Mouse (Mus musculus) C2C12 (cell line): ENCODE measurements around the gene Cmtm2a. TPM values are rescaled to one million over a fixed set of nuclear protein-coding genes. Genes with fewer than 3 reads are reported as not detected.

Source experiments
- H3K27me3 ChIP-seq: one replicate; pipeline ENCODE4 v1.6.1; 2011; ENCODE audit not compliant: control insufficient read depth, insufficient read depth, insufficient read length
- H3K36me3 ChIP-seq: one replicate; pipeline ENCODE4 v1.6.1; 2011; ENCODE audit not compliant: control insufficient read depth, insufficient read depth
- H3K4me3 ChIP-seq: one replicate; pipeline ENCODE4 v1.5.1; 2011; ENCODE audit warnings: mild to moderate bottlenecking, control low read depth; ENCODE audit not compliant: poor library complexity, insufficient read depth, severe bottlenecking
- H3K79me2 ChIP-seq: one replicate; pipeline ENCODE4 v1.6.1; 2011; ENCODE audit not compliant: control insufficient read depth, insufficient read depth
- H3K79me3 ChIP-seq: one replicate; pipeline ENCODE4 v1.6.1; 2011; ENCODE audit warnings: low read depth, control low read depth
- H3ac ChIP-seq: one replicate; pipeline ENCODE3; 2011; ENCODE audit warnings: low read depth; ENCODE audit not compliant: control insufficient read depth, insufficient read length
- CEBPB ChIP-seq: IDR thresholded peaks from one replicate; pipeline ENCODE4 v1.6.1; 2011; ENCODE audit warnings: low read depth, mild to moderate bottlenecking, control low read depth, moderate library complexity
- CTCF ChIP-seq: IDR thresholded peaks from one replicate; pipeline ENCODE4 v1.5.1; 2011; ENCODE audit not compliant: control insufficient read depth, insufficient read depth, insufficient read length
- FOSL1 ChIP-seq: IDR thresholded peaks from one replicate; pipeline ENCODE4 v1.8.0; 2011; ENCODE audit warnings: mild to moderate bottlenecking, low read length; ENCODE audit not compliant: poor library complexity, insufficient read depth, severe bottlenecking
- MAX ChIP-seq: IDR thresholded peaks from one replicate; pipeline ENCODE4 v1.6.1; 2011; ENCODE audit warnings: mild to moderate bottlenecking, control low read depth
- MYOD1 ChIP-seq: IDR thresholded peaks from one replicate; pipeline ENCODE4 v1.6.1; 2011; ENCODE audit warnings: low read depth; ENCODE audit not compliant: control insufficient read depth, insufficient read length
- MYOG ChIP-seq: IDR thresholded peaks from one replicate; pipeline ENCODE4 v1.6.1; 2011; ENCODE audit not compliant: control insufficient read depth, insufficient read length; ENCODE audit errors: extremely low read depth
- USF1 ChIP-seq: IDR thresholded peaks from one replicate; pipeline ENCODE4 v1.6.1; 2011; ENCODE audit warnings: low read depth, mild to moderate bottlenecking, control low read depth, moderate library complexity
- polyA plus RNA-seq: library from polyadenylated mRNA; unstranded; fragments of >200 nt; fragmentation: generic; extraction: Trizol; gene quantifications from one replicate; pipeline ENCODE4 v1.2.1, GENCODE M21; 2012; ENCODE audit warnings: missing spikeins

Cmtm2a gene
- polyA plus RNA-seq, 1 experiment, result not detected

DNA sequence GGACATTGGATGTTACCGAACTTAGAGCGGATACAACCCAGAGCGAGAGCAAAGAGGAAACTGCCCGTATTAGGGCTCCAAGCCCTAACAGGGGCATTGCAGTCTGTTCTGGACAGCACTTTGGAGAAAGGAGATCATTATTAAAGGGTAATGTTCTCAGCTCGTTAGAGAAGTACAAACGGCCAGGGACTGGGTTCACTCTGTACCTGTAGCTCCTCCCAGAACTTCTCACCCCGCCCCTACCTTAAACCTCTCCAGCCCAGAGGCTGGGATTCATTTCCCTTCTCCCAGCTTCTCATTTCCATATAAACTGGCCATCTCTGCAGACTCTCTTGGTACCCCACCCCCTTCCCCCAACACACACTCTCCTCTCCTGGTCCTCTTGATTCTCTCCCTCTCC, 41.5 kb downstream of the Cmtm2a start:
- peak overlapping the region; percentile 82 for H3K4me3 ChIP-seq
- H3K27me3 ChIP-seq, result no peaks in the 10 kb centered on the region
- no peak for TF ChIP-seq MAX
- TF ChIP-seq CTCF, result no peak
- TF ChIP-seq MYOG, result no peak
- no peak for TF ChIP-seq MYOD1
- TF ChIP-seq CEBPB, result no peak
- TF ChIP-seq USF1, result no peak
- H3K36me3 ChIP-seq, result no peaks in the 10 kb centered on the region
- H3ac ChIP-seq, result peak overlapping the region; percentile 61
- H3K79me3 ChIP-seq, result no peaks in the 10 kb centered on the region
- peaks cover 18% of the 10 kb centered on the region for H3K79me2 ChIP-seq

GRCm38 (mm10) chr8:104250439-104251367, 42.3 kb downstream of the Cmtm2a start, which contains the start of gene Cklf:
Gene Cklf (plus strand): TSS chr8:104250861.
- peak within 1 kb of the TSS; percentile 82 for H3K4me3 ChIP-seq
- H3K36me3 ChIP-seq, result no peaks in the 10 kb centered on the region
- TF ChIP-seq CEBPB, result no peak
- no peak for TF ChIP-seq MAX
- no peak for TF ChIP-seq MYOD1
- no peak for TF ChIP-seq USF1
- TF ChIP-seq CTCF, result no peak
- TF ChIP-seq MYOG, result no peak
- no peak for TF ChIP-seq FOSL1

DNA sequence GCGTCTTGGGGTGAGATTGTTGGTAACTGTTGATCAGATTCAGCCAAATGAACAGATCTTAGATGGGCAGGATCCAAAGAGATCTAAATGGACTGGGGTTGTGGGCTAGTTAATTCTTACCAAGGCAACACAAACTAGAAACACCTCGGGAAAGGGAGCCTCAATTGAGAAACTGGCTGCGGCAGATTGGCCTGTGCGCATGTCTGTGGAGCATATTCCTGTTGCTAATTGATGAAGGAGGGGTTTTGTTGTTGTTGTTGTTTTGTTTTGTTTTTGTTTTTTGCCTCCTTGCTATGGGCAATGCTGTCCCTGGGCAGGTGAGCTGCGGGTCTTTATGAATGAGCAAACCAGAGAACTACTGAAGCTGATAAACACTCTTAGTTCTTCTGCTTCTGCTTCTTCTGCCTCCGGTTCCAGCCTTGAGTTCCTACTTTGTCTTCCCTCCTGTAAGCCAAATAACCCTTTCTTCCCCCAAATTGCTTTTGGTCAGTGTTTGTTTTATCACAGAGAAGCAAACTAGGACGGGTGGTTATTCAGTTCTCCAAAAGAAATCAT, 43.5 kb downstream of the Cmtm2a start:
- no peaks in the 10 kb centered on the region for H3K36me3 ChIP-seq
- TF ChIP-seq MYOG (no peak), CEBPB (no peak), MAX (no peak), FOSL1 (no peak), USF1 (no peak), CTCF (no peak), MYOD1 (no peak)
- H3ac ChIP-seq, result no peak overlapping the region

More at GRCm38 (mm10) chr8:104250439-104251367, 42.3 kb downstream of the Cmtm2a start, which contains the start of gene Cklf:
- Histone ChIP-seq H3K79me2 (peaks cover 18% of the 10 kb centered on the region), H3K27me3 (no peaks in the 10 kb centered on the region), H3K79me3 (no peaks in the 10 kb centered on the region), H3ac (peak within 1 kb of the TSS; percentile 66)

GRCm38 (mm10) chr8:104248276-104248675, 44.7 kb downstream of the Cmtm2a start, which contains the start of gene Tk2:
Gene Tk2 (minus strand): TSS chr8:104248558.
- Histone ChIP-seq H3K79me2 (peaks cover 18% of the 10 kb centered on the region), H3K36me3 (no peaks in the 10 kb centered on the region), H3ac (peak within 1 kb of the TSS; percentile 76), H3K27me3 (no peaks in the 10 kb centered on the region), H3K4me3 (peak within 1 kb of the TSS; percentile 76), H3K79me3 (no peaks in the 10 kb centered on the region)
- TF ChIP-seq USF1, result no peak
- TF ChIP-seq CEBPB, result no peak
- TF ChIP-seq MYOG, result no peak

More for the DNA sequence above, 43.5 kb downstream of the Cmtm2a start:
- H3K79me3 ChIP-seq, result no peaks in the 10 kb centered on the region
- H3K4me3 ChIP-seq, result no peak overlapping the region
- H3K79me2 ChIP-seq, result peaks cover 18% of the 10 kb centered on the region
- no peaks in the 10 kb centered on the region for H3K27me3 ChIP-seq

- Histone ChIP-seq H3K79me3 (no peaks in the 10 kb centered on the region), H3K27me3 (no peaks in the 10 kb centered on the region), H3K36me3 (no peaks in the 10 kb centered on the region), H3K79me2 (peaks cover 16% of the 10 kb centered on the region), H3K4me3 (peak overlapping the region; percentile 76), H3ac (peak overlapping the region; percentile 76)
- TF ChIP-seq FOSL1 (no peak), CTCF (no peak), USF1 (no peak), MYOG (no peak), MAX (no peak), MYOD1 (no peak), CEBPB (no peak)
Observed at GRCm38 (mm10) chr8:104247908-104248275, 45.1 kb downstream of the Cmtm2a start.
